Mouse (Mus musculus) thymus, postnatal 36 days (tissue): ENCODE data around the gene Cadps.

Experiments used
- DNase-seq, 2 experiments: peaks; one replicate each; pipeline ENCODE4 v3.0.0; 2022; ENCODE audit warnings: mixed read lengths in 2 of 2

Cadps gene

GRCm38 (mm10) chr14:12822491-12823219 is at the start of gene Cadps:
Gene Cadps (minus strand): TSS chr14:12823079.
- no peak for DNase-seq

- no peak for DNase-seq
These were observed 46.7 kb upstream of the Cadps start for GRCm38 (mm10) chr14:12869605-12870004.

GRCm38 (mm10) chr14:12865258-12865657 is 42.4 kb upstream of the Cadps start:
- DNase-seq = no peak

- DNase-seq = no peak
These were observed 21.0 kb upstream of the Cadps start for GRCm38 (mm10) chr14:12843860-12844259.

- no peak for DNase-seq
These were observed 16.6 kb upstream of the Cadps start for GRCm38 (mm10) chr14:12839471-12839870.

- no peak for DNase-seq
These were observed 16.1 kb upstream of the Cadps start for GRCm38 (mm10) chr14:12838949-12839348.

GRCm38 (mm10) chr14:12838323-12838722 is 15.4 kb upstream of the Cadps start:
- no peak for DNase-seq

GRCm38 (mm10) chr14:12837902-12838301 is 15.0 kb upstream of the Cadps start:
- no peak for DNase-seq

- DNase-seq = no peak
These were observed 902 bp upstream of the Cadps start for GRCm38 (mm10) chr14:12823781-12824180.

- peak in 1 of 2 experiments; percentile 3 for DNase-seq
These were observed 918 bp downstream of the Cadps start for GRCm38 (mm10) chr14:12821831-12822490.

GRCm38 (mm10) chr14:12821156-12821813 is 1.6 kb downstream of the Cadps start:
- DNase-seq = no peak

GRCm38 (mm10) chr14:12820149-12820548 is 2.7 kb downstream of the Cadps start:
- no peak for DNase-seq

GRCm38 (mm10) chr14:12818442-12818841 is 4.4 kb downstream of the Cadps start:
- no peak for DNase-seq

GRCm38 (mm10) chr14:12812072-12812471 is 10.8 kb downstream of the Cadps start:
- DNase-seq = no peak

- DNase-seq = no peak
These were observed 19.9 kb downstream of the Cadps start for GRCm38 (mm10) chr14:12802995-12803394.

GRCm38 (mm10) chr14:12801100-12801499 is 21.8 kb downstream of the Cadps start:
- DNase-seq = no peak

GRCm38 (mm10) chr14:12798926-12799325 is 24.0 kb downstream of the Cadps start:
- no peak for DNase-seq

GRCm38 (mm10) chr14:12784296-12784695 is 38.6 kb downstream of the Cadps start:
- DNase-seq = no peak

GRCm38 (mm10) chr14:12780016-12780415 is 42.9 kb downstream of the Cadps start:
- DNase-seq = no peak

GRCm38 (mm10) chr14:12777990-12778389 is 44.9 kb downstream of the Cadps start:
- DNase-seq = no peak

GRCm38 (mm10) chr14:12768870-12769269 is 54.0 kb downstream of the Cadps start:
- no peak for DNase-seq

- DNase-seq = no peak
These were observed 69.6 kb downstream of the Cadps start for GRCm38 (mm10) chr14:12753237-12753636.

- no peak for DNase-seq
These were observed 71.1 kb downstream of the Cadps start for GRCm38 (mm10) chr14:12751821-12752220.

- no peak for DNase-seq
These were observed 91.9 kb downstream of the Cadps start for GRCm38 (mm10) chr14:12730979-12731378.
